Mouse (Mus musculus) brain, adult 2 months (tissue): ENCODE measurements around the gene Etl4.

Experiments
- DNase-seq: peaks from one replicate; pipeline ENCODE4 v3.0.0; 2011; ENCODE audit warnings: low read depth, low spot score

Gene Etl4

DNA sequence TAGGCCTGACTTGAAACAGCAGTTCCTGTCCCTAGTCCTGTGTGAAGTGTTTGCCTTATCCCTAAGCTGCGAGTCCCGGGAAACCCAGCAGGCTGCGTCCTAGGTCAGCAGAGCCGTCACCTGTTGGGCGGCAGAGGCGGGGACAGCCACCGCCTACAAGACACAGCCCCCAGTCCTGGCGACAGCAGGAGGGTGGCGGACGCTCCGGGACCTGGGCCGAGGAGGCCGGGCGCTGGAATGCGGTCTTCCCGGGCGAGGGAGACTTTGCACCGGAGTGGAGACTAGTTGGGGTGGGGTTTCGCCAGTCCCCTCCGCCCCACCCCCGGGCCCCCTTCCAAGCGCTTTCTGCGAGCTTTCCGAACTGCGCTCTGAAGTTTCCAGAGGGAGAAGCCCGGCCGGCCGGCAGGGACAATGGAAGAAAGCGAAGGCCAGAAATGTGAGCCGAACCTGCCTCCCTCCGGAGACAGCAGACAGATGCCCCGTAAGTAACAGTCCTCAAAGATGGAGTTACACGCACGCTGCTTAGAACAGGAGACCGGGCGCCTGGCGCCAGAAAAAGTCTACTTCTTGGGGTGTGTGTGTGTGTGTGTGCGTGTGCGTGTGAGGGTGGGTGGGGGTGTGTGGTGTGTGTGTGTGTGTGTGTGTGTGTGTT is 610.0 kb downstream of the Etl4 start:
- peak; percentile 21 for DNase-seq

DNA sequence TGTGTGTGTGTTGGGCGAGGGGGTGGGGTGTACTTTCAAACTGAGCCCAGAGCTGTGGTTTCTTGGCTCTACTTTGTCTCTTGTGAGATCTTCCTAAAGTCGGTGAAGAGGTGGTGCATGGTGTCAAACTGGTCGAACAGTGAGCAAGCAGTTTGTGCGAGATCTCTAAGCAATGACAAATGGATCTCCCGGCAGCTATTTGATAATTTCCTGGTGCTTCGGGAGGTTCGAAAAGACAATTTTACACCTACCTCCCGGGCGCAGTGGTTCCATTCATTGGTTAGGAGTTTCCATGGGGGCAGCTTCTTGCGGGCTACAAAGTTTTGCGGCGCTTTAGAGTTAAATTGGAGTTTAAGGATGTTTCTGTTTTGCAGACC is 610.5 kb downstream of the Etl4 start:
- DNase-seq, result peak; percentile 12

DNA sequence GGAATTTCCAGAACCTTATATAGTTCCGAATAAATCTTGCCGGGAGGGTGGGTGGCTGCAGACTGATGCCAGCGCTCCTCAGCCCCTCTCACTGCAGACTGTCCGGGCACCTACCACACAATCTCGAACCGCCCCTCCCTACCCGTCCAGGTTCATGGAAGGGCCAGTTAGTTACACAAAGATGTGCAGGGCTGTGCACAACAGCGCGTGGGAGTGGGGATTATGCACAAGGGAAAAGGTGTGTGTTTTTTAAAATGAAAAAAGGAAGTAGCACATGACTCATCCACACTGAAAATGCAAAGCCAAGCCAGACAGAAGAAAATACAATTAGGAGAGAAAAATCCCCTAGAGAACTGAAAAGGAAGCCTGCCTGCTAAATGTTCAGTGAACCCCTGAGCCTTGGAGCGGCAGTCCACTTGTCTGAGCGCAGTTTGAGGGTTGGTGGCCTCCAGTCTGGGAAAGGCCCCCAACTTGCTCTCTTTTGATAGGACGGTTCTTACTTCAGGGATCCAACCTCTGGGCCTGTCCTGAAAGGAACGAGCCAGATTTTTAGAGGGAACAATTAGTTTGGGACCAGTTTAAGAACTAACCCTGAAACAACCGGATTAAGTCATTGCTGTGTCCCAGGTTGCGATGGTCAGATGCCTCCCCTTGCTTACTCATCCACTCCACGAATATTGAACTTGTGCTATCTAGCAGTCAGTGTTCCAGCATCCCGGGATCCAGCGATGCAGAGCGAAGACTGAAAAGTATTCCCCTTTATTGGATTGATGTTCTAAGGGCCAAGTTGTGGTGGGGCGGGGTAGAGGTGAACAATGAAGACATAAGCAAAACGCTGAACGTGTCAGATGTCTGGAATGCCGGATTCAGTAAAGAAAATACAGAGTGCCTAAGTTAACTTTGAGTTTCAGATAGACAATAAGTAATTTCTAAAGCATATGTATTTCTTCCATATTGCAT is 611.3 kb downstream of the Etl4 start:
- peak; percentile 29 for DNase-seq

DNA sequence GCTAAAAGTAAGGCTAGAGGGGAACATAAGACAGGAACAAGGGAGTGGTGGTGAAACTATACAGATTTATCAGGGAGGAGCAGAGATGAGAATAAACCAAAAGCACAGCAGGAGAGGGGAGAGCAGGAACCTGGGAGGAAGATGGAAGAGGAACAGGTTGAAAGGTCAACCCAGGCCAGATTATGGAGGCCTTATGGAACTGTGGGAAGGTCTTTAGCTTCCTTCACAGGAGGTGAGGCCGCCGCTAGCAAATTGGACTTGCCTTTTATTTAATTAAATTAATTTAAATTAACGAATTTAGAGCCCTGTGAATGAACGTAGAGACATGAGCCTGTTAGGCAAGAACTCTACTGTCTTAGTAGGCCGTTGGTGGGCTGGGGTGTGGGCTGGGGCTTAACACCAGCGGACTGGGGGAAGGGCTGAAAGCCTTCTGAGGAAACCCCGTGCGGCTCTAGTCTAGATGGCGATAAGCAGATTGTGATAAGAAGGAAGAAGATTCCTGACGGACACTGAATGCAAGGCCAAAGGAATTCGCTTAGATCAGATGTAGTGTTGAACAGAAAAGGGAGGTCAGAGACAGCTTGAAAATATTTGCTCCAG is 612.2 kb downstream of the Etl4 start:
- no peak for DNase-seq

DNA sequence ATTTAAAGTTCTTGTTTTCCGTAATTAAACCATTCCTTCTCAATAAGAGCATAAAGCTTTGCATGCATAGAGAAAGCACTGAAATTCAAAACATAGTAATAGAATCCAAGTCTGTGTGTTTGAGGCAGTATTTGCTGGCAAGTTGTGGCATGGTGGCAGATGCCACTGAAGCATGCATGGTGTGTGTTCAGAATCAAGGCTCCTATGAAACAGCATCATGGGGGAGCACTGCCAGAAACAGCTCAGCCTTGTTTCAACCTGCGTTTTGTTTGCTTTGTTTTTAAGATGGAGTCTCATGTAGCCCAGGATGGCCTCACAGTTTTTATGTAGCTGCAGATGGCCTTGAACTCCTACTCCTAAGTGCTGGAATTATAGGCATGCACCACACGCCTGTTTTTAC is 614.1 kb downstream of the Etl4 start:
- no peak for DNase-seq

DNA sequence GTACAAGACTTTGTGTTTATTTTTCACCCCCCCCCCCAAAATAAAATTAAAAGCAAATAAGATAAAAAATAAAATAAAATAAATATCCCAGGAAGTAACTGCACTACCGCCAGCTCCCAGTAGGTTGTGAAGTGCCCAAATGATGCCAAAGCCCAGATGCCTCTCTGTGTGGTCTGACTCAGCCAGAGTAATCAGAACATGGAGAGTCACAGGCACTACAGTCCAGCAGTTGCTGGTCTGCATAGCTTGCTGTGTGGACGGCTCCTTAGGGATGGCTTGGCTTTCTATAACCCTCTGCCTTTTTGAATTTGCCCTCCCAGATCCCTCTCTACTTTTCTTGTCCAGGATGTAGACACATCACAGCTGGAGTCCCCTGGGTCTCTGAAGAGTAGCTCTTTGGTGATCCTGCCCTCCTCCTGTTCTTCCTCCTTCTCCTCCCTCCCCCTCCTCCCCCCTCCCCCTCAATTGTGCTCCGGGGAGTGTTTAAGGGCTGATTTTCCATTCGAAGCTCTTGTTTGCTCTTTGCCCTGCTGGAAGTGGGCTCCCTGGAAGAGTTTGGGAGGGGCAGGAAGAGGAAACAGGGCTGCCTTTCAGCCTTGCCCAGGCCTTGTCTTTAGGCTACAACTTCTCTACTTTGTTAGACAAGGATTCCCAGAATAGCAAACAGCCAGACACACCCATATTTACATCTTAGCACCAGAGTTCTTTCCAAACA is 616.5 kb downstream of the Etl4 start:
- DNase-seq, result no peak

DNA sequence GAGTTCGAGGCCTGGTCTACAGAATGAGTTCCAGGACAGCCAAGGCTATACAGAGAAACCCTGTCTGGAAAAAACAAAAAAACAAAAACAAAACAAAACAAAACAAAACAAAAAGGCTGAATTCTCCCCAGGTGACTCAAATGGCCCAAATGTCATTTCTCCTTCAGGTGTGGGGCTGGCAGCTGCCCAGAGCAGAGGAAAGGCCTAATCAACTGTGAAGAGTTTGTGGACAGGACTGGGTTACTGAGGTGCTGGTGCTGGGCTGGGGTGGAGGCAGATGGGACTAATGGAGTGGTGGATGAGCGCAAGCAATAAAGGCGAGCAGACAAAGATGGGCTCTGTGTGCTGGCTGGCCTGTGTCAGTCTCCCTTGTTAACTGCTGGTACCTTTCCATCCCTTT is 617.3 kb downstream of the Etl4 start:
- no peak for DNase-seq

DNA sequence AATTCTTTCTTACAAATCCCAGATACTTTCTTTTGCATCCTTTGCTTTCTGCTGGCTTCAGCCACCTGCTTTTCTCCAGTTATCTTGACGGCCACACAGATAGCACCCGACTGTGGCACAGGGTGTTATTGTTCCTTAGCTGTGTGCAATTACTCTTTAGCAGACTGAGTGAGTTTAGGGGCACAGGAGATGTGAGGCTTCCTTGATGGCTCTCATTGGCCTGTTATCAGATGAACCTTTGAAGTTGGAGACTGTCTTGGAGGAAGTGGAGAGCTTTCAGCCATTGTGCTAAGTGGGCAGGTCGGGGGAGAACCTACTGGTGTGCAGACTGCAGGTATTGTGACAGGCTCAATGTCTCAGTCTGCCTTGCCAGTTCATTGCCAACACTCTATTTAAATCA is 623.0 kb downstream of the Etl4 start:
- DNase-seq, result no peak

DNA sequence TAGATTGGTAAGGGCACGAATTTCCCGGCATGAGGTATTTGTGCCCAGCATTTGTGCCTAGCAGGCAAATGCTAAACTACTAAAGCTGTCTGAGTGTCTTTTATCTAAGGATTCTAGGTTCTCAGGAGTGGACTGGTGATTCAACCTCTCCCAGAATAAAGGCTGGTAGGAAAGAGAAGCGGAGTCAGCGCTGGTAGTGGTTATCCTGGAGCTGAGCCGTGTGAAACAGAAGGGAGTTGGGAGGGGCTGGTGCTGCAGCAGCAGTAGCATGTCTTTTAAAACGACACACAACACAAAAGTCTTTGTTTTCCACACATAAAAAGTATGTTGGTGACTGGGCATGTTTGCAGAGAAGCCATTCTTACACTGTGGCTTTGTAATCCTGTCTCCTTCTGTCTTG is 628.2 kb downstream of the Etl4 start:
- DNase-seq, result peak; percentile 24

DNA sequence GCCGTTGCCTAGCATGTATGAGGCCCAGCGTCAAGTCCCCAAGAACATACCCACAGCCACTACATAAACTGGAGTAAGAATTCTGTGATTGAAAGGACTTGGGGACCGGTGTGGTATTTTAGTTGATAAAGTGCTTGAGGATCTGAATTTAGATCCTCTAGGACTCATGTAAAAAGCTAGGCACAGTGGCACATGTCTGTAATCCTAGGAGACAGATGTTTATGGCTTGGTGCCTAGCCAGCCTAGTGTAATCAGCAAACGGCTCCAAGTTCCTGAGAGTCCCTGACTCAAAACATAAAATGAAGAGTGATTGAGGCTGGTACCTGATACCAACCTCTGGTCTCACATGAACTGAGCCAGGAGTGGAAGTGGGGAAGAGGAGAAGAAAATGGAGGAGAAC is 629.3 kb downstream of the Etl4 start:
- no peak for DNase-seq

DNA sequence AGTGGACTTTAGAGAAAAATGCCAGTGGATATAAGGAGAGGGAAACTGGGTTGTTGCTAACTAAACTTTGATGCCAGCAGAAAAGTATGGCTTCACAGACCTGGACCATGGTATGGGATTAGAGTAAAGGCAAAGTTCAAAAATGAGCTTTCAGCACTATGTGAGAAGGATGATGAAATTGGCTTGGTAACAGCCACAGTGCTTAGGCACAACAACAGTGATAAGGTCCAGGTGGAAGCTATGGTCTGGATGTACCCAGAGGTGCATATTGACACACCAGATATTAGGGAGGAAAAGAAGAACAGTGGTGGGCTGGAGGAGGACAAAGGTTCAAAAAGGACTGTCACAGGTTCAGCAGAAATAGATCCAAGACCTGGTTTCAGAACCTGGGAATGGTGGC is 631.7 kb downstream of the Etl4 start:
- DNase-seq, result no peak

DNA sequence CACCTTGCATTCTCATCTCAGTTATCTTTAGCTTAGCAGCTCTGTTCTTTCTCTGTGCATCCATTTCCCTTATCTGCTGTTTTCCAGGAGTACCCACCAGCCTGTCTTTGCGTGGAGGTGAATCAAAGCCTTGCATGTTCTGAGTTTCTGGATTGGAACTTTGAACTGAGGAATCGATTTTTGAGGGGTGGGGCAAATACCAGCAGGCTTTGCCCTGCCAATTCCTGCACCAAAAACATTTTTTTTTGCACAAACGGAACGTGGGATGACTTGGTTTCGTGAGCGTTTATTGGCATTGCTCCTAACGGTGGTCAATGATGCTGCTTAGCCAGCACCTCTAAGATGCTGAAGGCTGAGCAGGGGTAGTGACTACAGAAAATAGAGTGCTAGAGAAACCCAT is 632.7 kb downstream of the Etl4 start:
- DNase-seq, result no peak

DNA sequence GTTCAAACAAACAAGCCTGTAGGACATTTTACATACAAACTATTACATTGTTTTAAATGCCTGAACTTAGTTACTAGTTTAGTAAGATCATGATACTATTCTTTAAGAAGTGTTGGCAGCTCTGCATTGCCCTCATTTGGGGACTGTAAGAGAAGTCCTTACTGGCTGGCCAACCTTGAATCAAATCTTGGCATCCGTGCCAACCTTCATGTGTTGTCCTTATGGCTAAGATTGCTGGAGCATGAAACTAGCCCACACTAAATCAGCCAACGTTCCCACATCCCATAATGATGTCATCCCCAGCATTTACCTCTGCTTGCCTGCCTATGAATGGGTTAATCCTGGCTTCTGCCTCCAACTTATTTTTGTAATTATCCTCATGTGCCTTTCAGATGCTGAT is 636.0 kb downstream of the Etl4 start:
- DNase-seq, result peak; percentile 31

DNA sequence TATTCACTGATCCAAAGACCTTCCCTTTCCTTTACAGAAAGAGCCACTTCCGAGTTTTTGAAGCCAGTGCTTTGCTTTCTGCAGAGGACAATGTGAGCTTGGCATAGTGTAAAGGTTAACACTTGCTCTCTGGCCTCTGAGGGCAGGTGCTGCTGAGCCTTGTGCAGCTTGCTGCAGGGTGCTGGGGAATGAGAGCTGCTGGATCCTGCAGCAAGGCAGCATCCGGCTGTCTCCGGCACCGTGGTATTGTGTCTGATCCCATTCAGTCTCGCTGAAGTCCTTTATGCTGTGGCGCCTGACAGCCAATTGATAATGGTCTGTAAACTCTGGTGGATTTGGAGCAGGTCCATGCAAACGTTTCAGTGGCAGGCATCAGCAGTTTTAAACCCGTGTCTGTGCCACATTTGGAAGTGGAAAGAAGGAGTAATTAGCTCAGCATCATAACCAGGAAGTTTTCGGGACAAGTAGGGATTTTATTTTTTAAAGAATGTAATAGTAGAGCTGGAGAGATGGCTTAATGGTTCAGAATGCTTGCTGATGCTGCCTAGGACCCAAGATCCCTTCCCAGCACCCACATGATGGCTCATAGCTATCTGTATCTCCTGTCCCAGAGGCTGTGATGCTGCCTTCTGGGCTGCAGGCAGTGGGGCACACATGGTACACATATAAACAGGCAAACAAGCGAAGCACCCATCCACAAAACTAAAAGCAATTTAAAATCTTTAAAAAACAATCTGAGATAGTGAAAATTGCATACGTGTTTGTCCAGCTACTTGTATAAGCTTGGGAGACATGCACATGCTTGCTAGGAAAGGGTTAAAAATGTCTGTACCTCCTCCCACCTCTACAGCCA is 637.1 kb downstream of the Etl4 start:
- peak; percentile 20 for DNase-seq

DNA sequence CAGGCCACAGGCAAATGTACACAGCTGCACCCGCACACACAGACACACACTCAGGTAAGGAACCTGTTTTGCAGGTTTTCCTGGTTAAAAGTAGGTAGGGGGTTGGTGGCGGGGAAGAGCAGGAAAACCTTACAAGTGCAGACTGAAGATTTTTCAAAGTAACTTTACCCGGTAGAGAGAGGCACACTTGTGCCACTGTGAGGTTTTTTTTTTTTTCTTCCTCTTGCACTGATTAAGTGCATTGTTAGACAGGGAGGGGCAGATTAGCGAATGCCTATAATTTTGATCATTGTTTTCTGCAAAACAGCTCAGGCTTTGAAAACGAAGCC is 637.7 kb downstream of the Etl4 start:
- no peak for DNase-seq

DNA sequence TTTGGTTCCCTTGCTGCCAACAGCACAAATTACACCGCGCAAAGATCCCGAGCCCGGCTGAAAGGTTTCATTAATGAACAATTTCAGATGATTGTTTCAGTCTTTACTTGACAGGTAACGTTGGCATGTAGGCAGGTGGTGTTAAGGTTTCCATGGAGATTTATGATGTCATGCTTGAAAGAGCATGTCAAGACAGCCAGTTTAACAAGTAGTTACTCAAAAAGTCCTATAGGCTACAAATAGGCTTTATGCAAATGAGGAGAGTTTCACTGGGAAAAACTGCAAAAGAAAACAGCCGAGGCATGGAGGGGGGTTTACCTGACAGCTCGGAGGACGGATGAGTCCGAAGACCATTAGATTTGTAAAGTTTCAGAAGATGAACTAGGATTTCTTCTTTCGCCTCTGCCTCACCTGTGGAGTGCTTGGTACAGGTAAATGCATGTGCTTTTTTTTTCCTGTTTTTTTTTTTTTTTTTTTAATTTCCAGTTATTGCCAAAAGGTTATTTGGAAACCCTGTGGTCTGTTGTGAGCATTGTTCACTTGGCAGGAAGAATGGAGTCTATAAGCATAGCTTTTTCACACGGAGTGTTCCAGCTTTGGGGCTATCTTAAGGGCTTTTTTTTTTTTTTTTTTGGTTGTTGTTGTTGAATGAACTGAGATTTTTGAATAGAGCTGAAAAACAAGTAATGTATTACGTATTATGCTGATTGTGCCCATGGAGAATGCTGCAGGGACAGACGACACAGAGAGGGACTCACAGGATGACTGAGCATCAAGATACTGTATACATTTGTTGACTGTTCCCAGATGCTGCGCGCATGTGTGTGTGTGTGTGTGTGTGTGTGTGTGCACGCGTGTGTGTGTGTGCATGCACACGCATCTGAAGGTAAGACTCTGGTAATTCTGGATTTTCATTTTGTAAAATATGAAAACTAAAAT is 638.4 kb downstream of the Etl4 start:
- no peak for DNase-seq

DNA sequence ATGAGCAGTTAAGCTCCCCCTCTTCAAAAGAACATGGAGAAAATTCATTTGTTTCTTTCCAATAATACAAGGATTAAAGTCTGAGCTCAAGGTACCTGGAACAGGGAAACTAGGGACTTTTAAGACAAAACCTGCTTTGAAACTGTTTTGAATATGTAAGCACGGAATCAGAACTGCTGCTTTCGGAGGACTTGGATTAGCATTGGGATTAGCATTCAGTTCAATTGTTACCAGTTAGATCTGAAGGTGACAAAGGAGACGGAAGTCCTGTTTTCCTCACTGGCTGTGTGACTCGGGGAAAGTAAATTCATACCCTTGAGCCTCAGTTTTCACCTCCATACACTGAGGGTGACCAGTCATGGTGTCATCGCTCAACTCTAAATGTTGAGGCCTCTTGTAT is 639.5 kb downstream of the Etl4 start:
- DNase-seq, result no peak

DNA sequence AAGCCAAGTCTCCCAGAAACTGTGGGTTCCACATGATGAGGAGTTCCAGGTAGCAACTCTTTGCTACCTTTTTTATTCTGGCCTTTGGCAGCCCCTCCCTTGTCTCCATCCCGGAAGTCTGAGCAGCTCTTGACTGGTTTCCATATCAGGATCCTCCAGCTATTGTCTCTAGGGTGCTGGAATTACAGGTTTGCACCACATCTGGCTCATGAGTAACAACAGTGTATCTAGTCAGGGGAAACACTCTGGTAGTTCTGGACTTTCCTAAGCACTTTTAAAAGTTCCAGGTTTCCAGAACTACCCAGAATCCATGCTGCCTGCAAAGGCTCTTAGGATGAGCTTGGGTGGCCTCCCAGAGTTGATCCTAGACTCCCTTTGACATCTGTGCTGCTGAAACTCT is 640.4 kb downstream of the Etl4 start:
- DNase-seq, result no peak

DNA sequence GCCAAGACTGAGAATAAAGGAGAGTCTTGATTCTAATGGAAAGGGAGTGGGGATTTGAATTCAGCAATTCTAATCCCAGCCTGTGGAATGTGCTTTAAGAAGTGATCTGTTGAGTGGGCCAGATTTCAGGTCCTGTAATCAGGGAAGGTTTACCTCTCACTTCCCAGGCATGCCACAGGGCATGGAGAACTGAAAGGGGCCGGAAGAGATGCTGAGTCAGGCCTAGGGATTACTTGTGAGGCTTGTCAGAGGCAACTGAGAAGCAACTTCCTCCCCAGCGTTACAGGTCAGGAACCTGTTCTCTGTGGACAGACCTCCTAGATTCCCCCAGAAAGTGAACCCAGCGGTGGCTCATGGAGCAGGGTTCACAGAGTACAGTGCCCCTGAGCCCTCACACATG is 646.1 kb downstream of the Etl4 start:
- DNase-seq, result no peak

DNA sequence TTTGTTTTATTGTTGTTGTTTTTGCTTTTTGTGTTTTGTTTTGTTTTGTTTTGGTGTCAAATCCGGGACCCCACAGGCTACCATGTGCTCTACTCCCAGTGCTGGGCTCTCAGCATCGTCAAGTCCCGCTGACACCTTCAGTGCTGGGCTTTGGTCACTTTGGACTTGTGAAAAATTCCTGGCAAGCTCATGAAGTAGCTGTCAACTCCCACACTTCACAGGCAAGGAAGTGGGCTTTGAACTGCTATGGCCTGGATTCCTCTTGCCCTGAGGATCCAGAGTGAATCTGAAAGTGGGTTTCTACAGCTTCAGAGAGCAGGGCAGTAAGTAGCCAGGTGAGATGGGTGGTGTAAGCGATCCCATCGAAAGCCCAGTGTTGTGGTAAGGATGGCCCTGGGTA is 649.5 kb downstream of the Etl4 start:
- DNase-seq, result no peak
